Mouse (Mus musculus) small intestine, adult 2 months (tissue): ENCODE measurements around the gene Six5.

ENCODE experiments used
- CTCF ChIP-seq: fragments of 200-500 bp; IDR thresholded peaks from 2 replicates; pipeline ENCODE4 v1.5.1; 2012; ENCODE audit warnings: low read depth, mild to moderate bottlenecking, control low read depth, inconsistent platforms, low read length, moderate library complexity, mixed read lengths; ENCODE audit not compliant: insufficient replicate concordance, insufficient read length; ENCODE audit errors: extremely low read depth
- POLR2A ChIP-seq: fragments of 200-500 bp; IDR thresholded peaks from 2 replicates; pipeline ENCODE4 v1.6.1; 2012; ENCODE audit warnings: low read depth, mild to moderate bottlenecking, control low read depth, inconsistent platforms, low read length, moderate library complexity

- TF ChIP-seq CTCF (no peak), POLR2A (no peak)
These were observed 1.8 kb upstream of the Six5 start for GRCm38 (mm10) chr7:19092381-19093173.
